Mouse (Mus musculus) cortical plate, adult 2 months (tissue): Measurements from ENCODE around the gene Haus8.

Source experiments
- CTCF ChIP-seq: fragments of 200-500 bp; IDR thresholded peaks from 2 replicates; pipeline ENCODE4 v1.5.1; 2011; ENCODE audit warnings: mild to moderate bottlenecking, control low read depth, low read length; ENCODE audit not compliant: insufficient read depth; ENCODE audit errors: extremely low read depth
- POLR2A ChIP-seq: fragments of 200-500 bp; IDR thresholded peaks from 2 replicates; pipeline ENCODE4 v1.6.1; 2011; ENCODE audit warnings: mild to moderate bottlenecking, low read length, control low read depth; ENCODE audit not compliant: insufficient read depth; ENCODE audit errors: extremely low read depth

DNA sequence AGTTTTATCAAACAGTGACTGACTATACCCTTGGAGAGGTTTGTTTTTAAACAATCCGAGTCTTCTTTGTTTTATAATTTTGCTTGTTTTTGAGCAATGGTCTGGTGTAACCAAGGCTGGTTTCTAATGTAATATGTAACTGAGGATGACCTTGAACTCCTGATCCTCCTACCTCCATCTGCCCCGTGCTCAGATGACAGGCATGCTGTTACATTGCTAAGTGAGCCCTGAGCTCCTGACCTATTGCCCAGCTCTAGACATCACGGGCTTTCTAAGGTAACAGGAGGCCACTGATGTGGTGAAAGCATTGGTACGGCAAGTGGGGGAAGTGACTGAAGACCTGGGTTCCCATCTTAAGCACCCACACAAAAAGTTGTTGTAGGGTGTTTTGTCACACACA is 35.2 kb upstream of the Haus8 start:
- TF ChIP-seq CTCF (no peak), POLR2A (no peak)
